Mouse (Mus musculus): ENCODE data around the gene Sorbs1. TPM values are rescaled to one million over a fixed set of nuclear protein-coding genes. Genes with fewer than 3 reads are reported as not detected.

Gene Sorbs1
- polyA plus RNA-seq, 1 experiment from 2014 or later, result 59.2 TPM

- H3K9me3 ChIP-seq (replicated peaks), result no peaks in the 10 kb centered on the region
- H3K4me3 ChIP-seq (replicated peaks), result no peak overlapping the region
- H3K27ac ChIP-seq, result no peak overlapping the region
- no peaks in the 10 kb centered on the region for H3K27me3 ChIP-seq
- no peak overlapping the region for H3K4me2 ChIP-seq
- peaks cover 16% of the 10 kb centered on the region for H3K4me1 ChIP-seq
- WGBS, result 76% methylated on average over 3 of the region's 3 CpGs
- H3K9ac ChIP-seq, result no peak overlapping the region
- ATAC-seq (replicated peaks; ENCODE audit: low FRiP score), result no peak
- H3K36me3 ChIP-seq, result no peaks in the 10 kb centered on the region
These were observed 45.3 kb downstream of the Sorbs1 start for GRCm38 (mm10) chr19:40468308-40468707.

- H3K9ac ChIP-seq, result no peak overlapping the region
- peaks cover 21% of the 10 kb centered on the region for H3K4me1 ChIP-seq
- H3K9me3 ChIP-seq (replicated peaks), result no peaks in the 10 kb centered on the region
- no peak for ATAC-seq (replicated peaks; ENCODE audit: low FRiP score)
- H3K27ac ChIP-seq, result no peak overlapping the region
- H3K4me2 ChIP-seq, result no peak overlapping the region
- H3K27me3 ChIP-seq, result no peaks in the 10 kb centered on the region
- 63% methylated on average over 9 of the region's 9 CpGs for WGBS
- no peak overlapping the region for H3K4me3 ChIP-seq (replicated peaks)
- no peaks in the 10 kb centered on the region for H3K36me3 ChIP-seq
These were observed 45.8 kb downstream of the Sorbs1 start for GRCm38 (mm10) chr19:40467810-40468209.

GRCm38 (mm10) chr19:40465339-40465738 is 48.2 kb downstream of the Sorbs1 start:
- H3K9me3 ChIP-seq (replicated peaks), result no peaks in the 10 kb centered on the region
- no peak overlapping the region for H3K4me3 ChIP-seq (replicated peaks)
- no peak for ATAC-seq (replicated peaks; ENCODE audit: low FRiP score)
- H3K4me1 ChIP-seq, result peaks cover 29% of the 10 kb centered on the region
- H3K27ac ChIP-seq, result no peak overlapping the region
- no peaks in the 10 kb centered on the region for H3K27me3 ChIP-seq
- no peak overlapping the region for H3K9ac ChIP-seq
- H3K36me3 ChIP-seq, result no peaks in the 10 kb centered on the region
- 52% methylated on average over 3 of the region's 3 CpGs for WGBS
- H3K4me2 ChIP-seq, result no peak overlapping the region

- WGBS, result 81% methylated on average over 9 of the region's 9 CpGs
- ATAC-seq (replicated peaks; ENCODE audit: low FRiP score), result 0 out of 2 replicates have a peak, but pooled peaks have one; percentile 33
- H3K27ac ChIP-seq, result no peak overlapping the region
- H3K4me2 ChIP-seq, result no peak overlapping the region
- no peaks in the 10 kb centered on the region for H3K27me3 ChIP-seq
- H3K9ac ChIP-seq, result no peak overlapping the region
- peaks cover 28% of the 10 kb centered on the region for H3K4me1 ChIP-seq
- H3K9me3 ChIP-seq (replicated peaks), result no peaks in the 10 kb centered on the region
- H3K4me3 ChIP-seq (replicated peaks), result no peak overlapping the region
- H3K36me3 ChIP-seq, result no peaks in the 10 kb centered on the region
These were observed 49.2 kb downstream of the Sorbs1 start for GRCm38 (mm10) chr19:40464408-40464807.

- no peak overlapping the region for H3K4me2 ChIP-seq
- no peaks in the 10 kb centered on the region for H3K9me3 ChIP-seq (replicated peaks)
- peaks cover 32% of the 10 kb centered on the region for H3K4me1 ChIP-seq
- no peak overlapping the region for H3K9ac ChIP-seq
- no peaks in the 10 kb centered on the region for H3K27me3 ChIP-seq
- WGBS, result 18% methylated on average over 6 of the region's 6 CpGs
- 0 out of 2 replicates have a peak, but pooled peaks have one; percentile 35 for ATAC-seq (replicated peaks; ENCODE audit: low FRiP score)
- H3K36me3 ChIP-seq, result no peaks in the 10 kb centered on the region
- no peak overlapping the region for H3K4me3 ChIP-seq (replicated peaks)
- H3K27ac ChIP-seq, result no peak overlapping the region
These were observed 50.7 kb downstream of the Sorbs1 start for GRCm38 (mm10) chr19:40462892-40463291.

GRCm38 (mm10) chr19:40462481-40462880 is 51.1 kb downstream of the Sorbs1 start:
- Histone ChIP-seq H3K4me2 (no peak overlapping the region), H3K9ac (no peak overlapping the region), H3K36me3 (no peaks in the 10 kb centered on the region), H3K4me3 (replicated peaks) (no peak overlapping the region), H3K27me3 (no peaks in the 10 kb centered on the region), H3K4me1 (peaks cover 29% of the 10 kb centered on the region), H3K27ac (no peak overlapping the region), H3K9me3 (replicated peaks) (no peaks in the 10 kb centered on the region)
- 65% methylated on average over 2 of the region's 2 CpGs for WGBS
- no peak for ATAC-seq (replicated peaks; ENCODE audit: low FRiP score)

GRCm38 (mm10) chr19:40461662-40462061 is 51.9 kb downstream of the Sorbs1 start:
- no peak overlapping the region for H3K4me2 ChIP-seq
- WGBS, result 75% methylated on average over 1 of the region's 1 CpGs
- H3K9me3 ChIP-seq (replicated peaks), result no peaks in the 10 kb centered on the region
- ATAC-seq (replicated peaks; ENCODE audit: low FRiP score), result no peak
- H3K27ac ChIP-seq, result no peak overlapping the region
- H3K9ac ChIP-seq, result no peak overlapping the region
- H3K36me3 ChIP-seq, result no peaks in the 10 kb centered on the region
- H3K27me3 ChIP-seq, result no peaks in the 10 kb centered on the region
- no peak overlapping the region for H3K4me3 ChIP-seq (replicated peaks)
- H3K4me1 ChIP-seq, result peaks cover 29% of the 10 kb centered on the region

GRCm38 (mm10) chr19:40460854-40461490 is 52.6 kb downstream of the Sorbs1 start:
- H3K36me3 ChIP-seq, result no peaks in the 10 kb centered on the region
- no peak for ATAC-seq (replicated peaks; ENCODE audit: low FRiP score)
- no peaks in the 10 kb centered on the region for H3K27me3 ChIP-seq
- H3K9me3 ChIP-seq (replicated peaks), result no peaks in the 10 kb centered on the region
- no peak overlapping the region for H3K4me2 ChIP-seq
- no peak overlapping the region for H3K27ac ChIP-seq
- H3K4me1 ChIP-seq, result peaks cover 29% of the 10 kb centered on the region
- no peak overlapping the region for H3K4me3 ChIP-seq (replicated peaks)
- no peak overlapping the region for H3K9ac ChIP-seq
- 60% methylated on average over 9 of the region's 9 CpGs for WGBS

GRCm38 (mm10) chr19:40459338-40459737 is 54.2 kb downstream of the Sorbs1 start:
- Histone ChIP-seq H3K4me2 (no peak overlapping the region), H3K4me1 (peaks cover 29% of the 10 kb centered on the region), H3K4me3 (replicated peaks) (no peak overlapping the region), H3K27me3 (no peaks in the 10 kb centered on the region), H3K36me3 (no peaks in the 10 kb centered on the region), H3K9ac (no peak overlapping the region), H3K9me3 (replicated peaks) (no peaks in the 10 kb centered on the region), H3K27ac (no peak overlapping the region)
- ATAC-seq (replicated peaks; ENCODE audit: low FRiP score), result no peak
- 33% methylated on average over 1 of the region's 1 CpGs for WGBS

GRCm38 (mm10) chr19:40458806-40459205 is 54.8 kb downstream of the Sorbs1 start:
- Histone ChIP-seq H3K4me3 (replicated peaks) (no peak overlapping the region), H3K9me3 (replicated peaks) (no peaks in the 10 kb centered on the region), H3K27me3 (no peaks in the 10 kb centered on the region), H3K9ac (no peak overlapping the region), H3K4me2 (no peak overlapping the region), H3K27ac (no peak overlapping the region), H3K36me3 (no peaks in the 10 kb centered on the region), H3K4me1 (peaks cover 29% of the 10 kb centered on the region)
- WGBS, result 69% methylated on average over 3 of the region's 3 CpGs
- ATAC-seq (replicated peaks; ENCODE audit: low FRiP score), result no peak

- H3K9ac ChIP-seq, result no peak overlapping the region
- no peaks in the 10 kb centered on the region for H3K36me3 ChIP-seq
- no peak overlapping the region for H3K4me2 ChIP-seq
- H3K9me3 ChIP-seq (replicated peaks), result no peaks in the 10 kb centered on the region; the same call in 1 of the 2 replicates
- H3K4me1 ChIP-seq, result peaks cover 9% of the 10 kb centered on the region
- H3K27ac ChIP-seq, result no peak overlapping the region
- H3K4me3 ChIP-seq (replicated peaks), result no peak overlapping the region
- H3K27me3 ChIP-seq, result no peaks in the 10 kb centered on the region
- ATAC-seq (replicated peaks; ENCODE audit: low FRiP score), result no peak
- 91% methylated on average over 4 of the region's 4 CpGs for WGBS
These were observed 58.3 kb downstream of the Sorbs1 start for GRCm38 (mm10) chr19:40455248-40455647.

- 89% methylated on average over 4 of the region's 4 CpGs for WGBS
- Histone ChIP-seq H3K4me3 (replicated peaks) (no peak overlapping the region), H3K36me3 (no peaks in the 10 kb centered on the region), H3K27me3 (no peaks in the 10 kb centered on the region), H3K9me3 (replicated peaks) (no peaks in the 10 kb centered on the region; the same call in 1 of the 2 replicates), H3K27ac (no peak overlapping the region), H3K4me2 (no peak overlapping the region), H3K9ac (no peak overlapping the region), H3K4me1 (peaks cover 5% of the 10 kb centered on the region; the same call in 1 of the 2 replicates)
- no peak for ATAC-seq (replicated peaks; ENCODE audit: low FRiP score)
These were observed 59.5 kb downstream of the Sorbs1 start for GRCm38 (mm10) chr19:40454096-40454495.

- H3K27ac ChIP-seq, result no peak overlapping the region
- no peaks in the 10 kb centered on the region for H3K36me3 ChIP-seq
- H3K4me3 ChIP-seq (replicated peaks), result no peak overlapping the region
- 94% methylated on average over 2 of the region's 2 CpGs for WGBS
- no peaks in the 10 kb centered on the region for H3K27me3 ChIP-seq
- no peak overlapping the region for H3K9ac ChIP-seq
- ATAC-seq (replicated peaks; ENCODE audit: low FRiP score), result no peak
- no peak overlapping the region for H3K4me2 ChIP-seq
- no peaks in the 10 kb centered on the region for H3K4me1 ChIP-seq
- H3K9me3 ChIP-seq (replicated peaks), result no peaks in the 10 kb centered on the region; the same call in 1 of the 2 replicates
These were observed 61.4 kb downstream of the Sorbs1 start for GRCm38 (mm10) chr19:40452201-40452600.

All from kidney, embryonic 15.5 days (tissue).